Mouse (Mus musculus): Measurements from ENCODE around the gene Mllt3.

- TF ChIP-seq CTCF (IDR thresholded peaks at IDR 0.05; ENCODE audit: borderline replicate concordance, control insufficient read depth, extremely low read depth, insufficient read depth, low read length, poor library complexity) (no peak), POLR2A (IDR thresholded peaks at IDR 0.05; ENCODE audit: control insufficient read depth, extremely low read depth, insufficient read depth, low read length, poor library complexity) (no peak)
Observed at GRCm38 (mm10) chr4:87792511-87792910, 240.7 kb downstream of the Mllt3 start.
